Mouse (Mus musculus): Measurements from ENCODE around the gene Rho. TPM values are rescaled to one million over a fixed set of nuclear protein-coding genes. Genes with fewer than 3 reads are reported as not detected.

Rho gene
- polyA plus RNA-seq, 1 experiment: 1.2 TPM

GRCm38 (mm10) chr6:115915601-115916445, 15.7 kb upstream of the Rho start:
- DNase-seq (ENCODE audit: low read depth): no peak

- no peak for DNase-seq (ENCODE audit: low read depth)
Observed at GRCm38 (mm10) chr6:115916611-115917010, 14.9 kb upstream of the Rho start.

- no peak for DNase-seq (ENCODE audit: low read depth)
Observed at GRCm38 (mm10) chr6:115918615-115919014, 12.9 kb upstream of the Rho start.

- DNase-seq (ENCODE audit: low read depth): no peak
Observed at GRCm38 (mm10) chr6:115919876-115920275, 11.7 kb upstream of the Rho start.

GRCm38 (mm10) chr6:115924829-115925228, 6.7 kb upstream of the Rho start:
- DNase-seq (ENCODE audit: low read depth): no peak

- no peak for DNase-seq (ENCODE audit: low read depth)
Observed at GRCm38 (mm10) chr6:115926416-115926815, 5.1 kb upstream of the Rho start.

- no peak for DNase-seq (ENCODE audit: low read depth)
Observed at GRCm38 (mm10) chr6:115927292-115928242, 4.0 kb upstream of the Rho start.

GRCm38 (mm10) chr6:115930018-115930417, 1.5 kb upstream of the Rho start:
- no peak for DNase-seq (ENCODE audit: low read depth)

- no peak for DNase-seq (ENCODE audit: low read depth)
Observed at GRCm38 (mm10) chr6:115932391-115932790, 843 bp downstream of the Rho start.

GRCm38 (mm10) chr6:115935544-115935943, 4.0 kb downstream of the Rho start:
- no peak for DNase-seq (ENCODE audit: low read depth)

GRCm38 (mm10) chr6:115938011-115938410, 6.5 kb downstream of the Rho start:
- DNase-seq (ENCODE audit: low read depth): no peak

- DNase-seq (ENCODE audit: low read depth): no peak
Observed at GRCm38 (mm10) chr6:115938798-115939197, 7.2 kb downstream of the Rho start.

GRCm38 (mm10) chr6:115940603-115941002, 9.1 kb downstream of the Rho start:
- no peak for DNase-seq (ENCODE audit: low read depth)

GRCm38 (mm10) chr6:115941128-115941527, 9.6 kb downstream of the Rho start:
- DNase-seq (ENCODE audit: low read depth): no peak

GRCm38 (mm10) chr6:115943498-115944427, 12.2 kb downstream of the Rho start:
- DNase-seq (ENCODE audit: low read depth): no peak

GRCm38 (mm10) chr6:115944638-115945037, 13.1 kb downstream of the Rho start, which contains the start of gene H1foo:
Gene H1foo, plus strand, starts transcription at chr6:115944938.
- DNase-seq (ENCODE audit: low read depth): no peak

- no peak for DNase-seq (ENCODE audit: low read depth)
Observed at GRCm38 (mm10) chr6:115945633-115946032, 14.1 kb downstream of the Rho start.

- DNase-seq (ENCODE audit: low read depth): no peak
Observed at GRCm38 (mm10) chr6:115946389-115946788, 14.8 kb downstream of the Rho start.

GRCm38 (mm10) chr6:115954506-115955074, 23.0 kb downstream of the Rho start:
- DNase-seq (ENCODE audit: low read depth): no peak

GRCm38 (mm10) chr6:115955169-115955568, 23.6 kb downstream of the Rho start:
- DNase-seq (ENCODE audit: low read depth): no peak

GRCm38 (mm10) chr6:115955664-115956063, 24.1 kb downstream of the Rho start:
- no peak for DNase-seq (ENCODE audit: low read depth)

Data from gonadal fat pad, adult 2 months (tissue).